Mouse (Mus musculus) left cerebral cortex, adult 18-20 months (tissue): ENCODE measurements at regions not wholly inside any gene's neighbourhood (a gene's known extent, or its start where the extent isn't known, plus 50 kb on each side); places are given as distances from the start of the nearest gene placed in this dataset.

Source experiments
- DNase-seq, 2 experiments: peaks; one replicate each; pipeline ENCODE4 v3.0.0; 2021 to 2022; ENCODE audit warnings: low spot score in 2 of 2, mixed read lengths in 1 of 2

DNA sequence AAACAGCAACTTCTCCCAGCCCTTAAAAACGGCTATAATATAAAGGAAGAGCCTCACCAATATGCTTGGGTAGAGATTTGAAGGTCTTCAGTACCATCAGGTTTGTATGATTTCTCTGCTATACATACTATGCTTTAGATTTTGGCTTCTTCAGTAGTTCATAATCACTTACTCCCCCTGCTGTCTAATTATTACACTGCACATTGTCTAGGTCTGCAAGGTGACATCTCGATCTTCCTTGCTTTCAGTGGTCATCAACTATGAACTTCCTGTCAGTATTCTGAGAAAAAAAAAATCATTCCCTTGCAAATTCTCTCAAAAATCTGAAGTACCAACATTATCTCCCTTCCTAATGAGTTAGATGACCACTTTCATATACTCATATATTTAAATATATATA is 225.4 kb upstream of the Galnt5 start:
- no peak for DNase-seq

DNA sequence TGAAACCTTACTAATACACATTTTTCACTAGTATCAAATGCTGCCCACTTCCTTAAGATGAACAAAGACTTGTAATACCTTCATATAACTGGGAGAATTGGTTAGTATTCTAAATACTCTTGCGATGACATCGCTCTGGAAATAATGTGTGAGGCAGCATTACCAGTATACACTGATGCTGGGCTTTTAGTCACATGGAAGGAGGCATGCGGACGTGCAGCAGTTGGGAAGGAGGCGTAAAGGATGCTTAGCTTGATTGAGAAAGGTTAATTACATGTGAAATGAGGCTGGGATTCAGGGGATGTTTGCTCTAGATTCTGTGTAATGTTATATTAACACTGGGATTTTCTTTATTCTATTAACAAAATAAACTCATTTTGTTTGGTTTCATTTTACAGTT is 221.5 kb upstream of the Galnt5 start:
- DNase-seq: no peak

DNA sequence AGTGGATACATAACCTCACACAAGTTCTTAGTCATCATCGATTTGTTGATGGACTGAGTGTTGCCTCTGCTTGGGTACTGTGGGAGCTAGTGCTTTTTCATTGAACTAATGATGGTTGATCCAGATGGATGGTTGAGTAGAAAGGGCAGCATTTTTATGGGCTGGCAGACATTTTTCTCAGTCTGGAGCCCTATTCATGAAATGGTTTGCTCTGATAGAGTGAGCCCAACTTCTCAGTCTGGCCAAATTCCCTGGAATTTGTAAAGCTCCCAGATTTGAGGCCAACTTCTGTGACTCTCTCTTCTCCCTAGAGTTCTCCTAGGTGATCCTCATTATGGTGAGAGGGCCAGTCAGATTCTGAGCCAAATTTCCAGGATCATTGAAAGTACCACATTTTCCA is 216.8 kb upstream of the Galnt5 start:
- no peak for DNase-seq

- no peak for DNase-seq
These were observed 204.0 kb upstream of the Galnt5 start for GRCm38 (mm10) chr2:57793519-57794296.

GRCm38 (mm10) chr2:57799279-57799678 is 198.4 kb upstream of the Galnt5 start:
- DNase-seq: no peak

- no peak for DNase-seq
These were observed 189.8 kb upstream of the Galnt5 start for GRCm38 (mm10) chr2:57807911-57808310.

GRCm38 (mm10) chr2:57812996-57813395 is 184.7 kb upstream of the Galnt5 start:
- DNase-seq: no peak

DNA sequence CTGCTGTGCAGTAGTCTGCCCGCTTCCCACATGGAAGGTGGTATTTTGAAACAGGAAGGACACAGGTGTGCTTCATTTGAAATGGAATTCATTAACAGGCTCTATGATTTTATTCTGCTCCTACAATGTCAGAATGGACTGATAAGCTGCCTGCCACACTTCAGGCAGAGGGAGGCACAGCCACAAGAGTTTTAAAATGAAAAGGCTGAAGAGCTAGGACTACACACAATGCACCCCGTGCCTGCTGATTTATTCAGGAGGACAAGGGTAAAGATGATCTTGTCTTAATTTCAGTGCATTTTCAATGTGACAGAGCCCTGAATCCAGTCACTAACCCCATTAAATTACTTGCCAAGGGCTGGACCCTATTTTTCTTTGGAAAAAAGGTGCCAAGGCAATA is 177.3 kb upstream of the Galnt5 start:
- no peak for DNase-seq

DNA sequence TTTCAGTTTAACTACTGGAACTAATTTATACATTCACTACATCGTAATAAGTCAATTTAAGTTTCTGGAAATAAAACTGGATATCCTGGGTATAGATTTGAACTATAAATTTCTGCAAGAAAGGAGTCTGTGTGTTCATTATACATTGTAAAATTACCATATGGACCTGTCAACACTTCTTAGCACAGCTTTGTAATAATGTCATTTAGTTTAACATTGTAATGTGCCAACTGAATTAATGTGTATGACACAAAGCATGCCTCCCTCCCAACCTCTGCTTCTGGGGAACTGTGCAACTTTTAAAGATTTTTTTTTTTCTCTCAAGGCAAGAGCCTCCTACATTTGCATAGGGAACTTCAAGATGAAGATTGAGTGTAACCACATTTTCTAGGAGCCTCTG is 176.8 kb upstream of the Galnt5 start:
- DNase-seq: no peak

DNA sequence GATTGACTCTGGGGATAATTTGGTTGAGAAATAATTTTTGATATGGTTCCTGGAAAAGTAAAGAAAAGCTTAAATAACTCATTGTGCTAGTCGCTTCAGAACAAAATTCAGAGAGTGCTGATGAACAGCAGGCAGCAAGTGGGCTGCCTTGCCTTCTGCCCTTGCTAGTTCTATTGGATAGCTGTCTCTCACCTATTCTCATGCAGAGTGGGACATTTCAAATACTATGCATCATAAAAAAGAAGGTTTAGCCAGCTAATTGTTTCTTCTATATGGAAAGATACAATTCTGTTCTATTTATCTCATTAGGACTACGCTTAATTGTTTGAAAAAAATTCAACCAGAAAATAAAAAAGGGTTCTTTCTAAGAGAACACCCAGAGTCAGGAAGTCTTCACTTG is 169.4 kb upstream of the Galnt5 start:
- no peak for DNase-seq

- peak; percentile 52 to 83 for DNase-seq
These were observed 164.9 kb upstream of the Galnt5 start for GRCm38 (mm10) chr2:57832565-57833355.

DNA sequence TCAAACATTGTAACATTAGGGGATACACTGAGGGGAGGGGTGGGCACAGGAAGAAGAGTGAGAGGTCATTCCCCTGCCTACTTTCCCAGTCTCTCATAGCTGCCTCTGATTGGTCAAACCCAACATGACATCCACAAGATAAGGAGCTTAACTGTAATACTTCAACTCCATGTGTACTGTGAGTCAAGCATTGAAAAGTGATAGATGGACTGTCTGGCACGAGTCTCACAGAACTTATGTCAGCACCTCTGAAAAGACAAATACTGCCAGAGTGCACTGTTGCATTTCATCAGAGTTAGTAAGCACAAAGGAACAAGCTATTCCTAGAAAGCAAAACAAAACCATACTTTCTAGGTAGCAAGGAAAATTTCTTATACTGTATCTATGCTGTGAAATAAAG is 152.5 kb upstream of the Galnt5 start:
- DNase-seq: no peak

GRCm38 (mm10) chr2:57847707-57848106 is 150.0 kb upstream of the Galnt5 start:
- DNase-seq: no peak

- DNase-seq: no peak
These were observed 148.2 kb upstream of the Galnt5 start for GRCm38 (mm10) chr2:57849338-57850057.

DNA sequence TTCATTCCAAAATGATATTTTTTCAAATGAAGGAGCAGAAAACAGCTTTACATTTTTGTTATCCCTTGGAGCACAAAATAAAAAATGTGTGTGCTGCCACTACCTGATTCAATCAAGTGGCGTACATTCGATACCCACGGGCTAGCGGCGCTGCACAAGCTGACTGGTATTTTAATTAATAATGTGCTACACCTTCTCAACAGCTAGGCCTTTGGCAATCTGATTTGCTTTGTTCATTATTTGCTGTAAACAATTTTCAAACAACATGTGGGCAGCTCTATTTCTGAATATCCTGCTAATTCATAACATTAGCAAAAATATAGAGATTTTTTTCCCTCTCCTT is 147.7 kb upstream of the Galnt5 start:
- no peak for DNase-seq

- DNase-seq: no peak
These were observed 141.1 kb upstream of the Galnt5 start for GRCm38 (mm10) chr2:57856524-57857107.

DNA sequence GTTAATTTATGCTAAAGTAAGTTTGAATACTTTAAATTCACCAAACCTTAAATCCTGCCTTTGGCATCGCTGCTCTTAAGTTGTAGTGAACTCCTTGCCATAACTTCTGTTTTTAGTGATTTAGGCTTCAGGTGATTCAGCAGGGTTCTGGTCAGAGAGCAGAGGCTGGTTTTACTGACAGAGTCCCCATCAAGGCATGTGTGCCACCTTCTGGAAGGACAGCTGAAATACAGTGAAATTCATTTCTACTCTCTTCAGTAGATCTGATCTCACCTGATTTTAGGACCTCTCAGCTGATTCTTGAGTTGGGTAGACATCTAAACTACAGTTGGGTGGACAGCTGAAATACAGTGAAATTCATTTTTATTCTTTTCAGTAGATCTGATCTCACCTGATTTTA is 132.4 kb upstream of the Galnt5 start:
- no peak for DNase-seq

GRCm38 (mm10) chr2:57868046-57868445 is 129.6 kb upstream of the Galnt5 start:
- DNase-seq: no peak

DNA sequence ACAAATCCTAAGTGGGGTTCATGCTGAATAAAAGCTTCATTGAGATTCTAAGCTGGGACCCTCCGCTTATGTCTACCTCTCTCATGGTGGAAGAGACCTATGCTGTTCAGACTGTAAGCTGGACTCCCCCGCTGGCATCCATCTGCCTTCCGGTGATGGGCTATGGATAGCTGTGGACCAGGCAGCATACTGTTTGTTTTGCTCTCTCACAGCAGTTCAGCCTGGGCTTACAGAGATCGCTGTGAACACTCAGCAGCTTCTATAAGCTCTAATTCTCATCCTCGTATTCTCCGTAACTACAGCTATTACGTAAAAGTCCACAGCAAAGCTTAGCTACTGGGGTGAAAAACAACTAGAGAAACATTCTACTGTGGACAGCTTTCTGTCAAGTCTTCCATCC is 97.5 kb upstream of the Galnt5 start:
- no peak for DNase-seq

DNA sequence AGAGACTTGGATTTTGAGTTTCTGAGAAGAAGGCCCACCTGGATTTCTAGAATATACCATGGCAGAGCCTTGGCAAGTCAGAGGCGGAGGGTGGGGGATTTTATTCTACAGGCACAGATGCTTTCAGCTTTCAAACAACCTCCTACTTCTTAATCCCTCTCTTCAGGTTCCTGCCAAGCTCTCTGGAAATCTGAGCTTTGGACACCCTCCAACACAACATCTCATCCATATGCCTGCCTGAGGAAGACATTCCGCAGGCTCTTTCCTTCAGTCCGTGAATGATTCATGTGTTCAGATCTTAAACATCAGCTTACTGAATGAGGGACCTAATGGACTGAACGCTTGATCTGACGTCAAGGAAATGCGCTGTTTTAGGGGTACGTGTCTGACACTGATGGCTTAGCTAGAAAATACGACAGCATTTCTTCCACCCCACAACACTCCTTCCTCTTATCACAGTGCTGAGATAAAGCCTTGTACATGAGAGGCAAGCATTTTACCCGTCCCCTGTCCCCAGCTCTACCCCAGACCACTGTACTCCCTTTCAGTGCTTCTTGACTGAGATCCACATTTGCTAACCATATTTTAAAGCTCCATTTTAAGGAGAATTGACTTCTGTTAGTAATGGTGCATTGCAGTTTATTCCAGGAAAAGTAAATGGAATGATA is 97.0 kb upstream of the Galnt5 start:
- peak; percentile 64 to 73 for DNase-seq

- DNase-seq: peak; percentile 21 to 32
These were observed 92.5 kb upstream of the Galnt5 start for GRCm38 (mm10) chr2:57905184-57905583.
